Mouse (Mus musculus): ENCODE data around the gene Mcf2l.

The Mcf2l gene

DNA sequence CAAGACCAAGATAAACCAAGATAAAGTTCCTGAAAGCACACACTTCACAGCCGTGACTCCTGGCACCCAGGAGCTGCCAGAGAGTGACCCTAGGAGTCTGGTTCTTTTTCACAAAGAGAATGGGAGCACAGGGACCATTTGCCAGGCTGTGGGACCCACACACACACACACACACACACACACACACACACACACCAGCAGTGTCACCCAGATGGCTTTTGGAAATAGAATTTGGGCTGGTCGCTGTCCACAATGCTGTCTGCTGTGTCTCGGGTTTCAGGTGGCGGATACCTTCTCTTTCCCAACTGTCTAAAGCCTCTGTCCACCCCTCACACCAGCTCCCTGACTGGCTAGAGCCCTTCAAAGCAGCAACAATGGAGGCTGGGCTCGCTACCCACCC is 120.9 kb downstream of the Mcf2l start:
- no peak for DNase-seq (ENCODE audit: low spot score)

DNA sequence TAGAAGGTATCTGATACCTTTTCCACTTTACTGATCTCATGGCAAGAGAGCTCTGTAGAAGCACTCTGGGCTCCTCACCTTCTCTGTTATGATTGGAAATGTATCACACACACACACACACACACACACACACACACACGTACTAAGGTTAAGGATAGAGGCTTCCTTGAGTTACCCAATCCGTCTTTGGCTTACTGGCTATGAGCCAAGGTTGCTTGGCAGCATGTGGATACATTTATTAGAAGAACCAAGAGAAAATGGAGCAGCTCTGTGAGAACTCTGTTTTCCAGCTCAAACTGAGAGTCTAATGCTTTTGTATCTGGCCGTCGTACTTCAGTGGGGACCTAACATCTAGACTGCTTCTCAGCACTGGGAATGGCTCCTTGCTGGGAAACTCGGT is 121.9 kb downstream of the Mcf2l start:
- no peak for DNase-seq (ENCODE audit: low spot score)

DNA sequence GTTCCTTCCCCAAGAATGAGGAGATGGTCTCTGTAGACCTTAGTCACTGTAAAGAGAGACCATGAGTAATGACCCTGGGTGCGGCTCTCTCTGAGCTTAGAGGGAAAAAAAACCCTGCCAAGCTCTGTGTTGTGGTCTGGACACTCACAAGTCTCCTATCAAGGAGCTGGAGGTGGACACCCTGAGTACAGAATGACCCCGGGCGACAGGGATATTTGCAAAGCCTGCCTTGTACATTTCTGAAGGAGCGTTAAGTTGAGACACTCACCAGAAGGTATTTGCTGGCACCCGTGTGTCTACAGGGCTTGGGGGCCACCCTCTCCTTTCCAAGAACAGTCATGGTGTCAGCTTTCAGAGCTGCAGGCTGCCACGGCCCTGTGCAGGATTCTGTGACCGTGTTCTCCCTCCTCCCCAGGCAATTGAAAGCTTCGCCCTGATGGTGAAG is 123.2 kb downstream of the Mcf2l start:
- DNase-seq (ENCODE audit: low spot score), result no peak

DNA sequence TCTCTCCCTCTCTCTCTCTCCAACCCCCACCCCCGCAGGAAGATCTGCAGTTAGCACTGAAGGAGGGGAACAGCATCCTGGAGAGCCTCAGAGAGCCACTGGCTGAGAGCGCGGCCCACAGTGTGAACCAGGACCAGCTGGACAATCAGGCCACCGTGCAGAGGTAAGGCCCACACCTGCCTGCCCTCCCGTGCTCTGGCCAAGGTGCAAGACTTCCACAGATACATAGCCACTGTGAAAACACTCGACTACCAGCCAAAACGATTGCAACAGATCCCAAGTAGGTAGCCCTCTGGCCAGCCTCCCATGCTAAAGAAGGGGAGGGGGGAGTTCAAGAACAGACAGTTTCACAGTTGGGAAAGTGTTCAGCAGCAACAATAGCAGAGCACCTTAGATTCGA is 124.7 kb downstream of the Mcf2l start:
- no peak for DNase-seq (ENCODE audit: low spot score)

DNA sequence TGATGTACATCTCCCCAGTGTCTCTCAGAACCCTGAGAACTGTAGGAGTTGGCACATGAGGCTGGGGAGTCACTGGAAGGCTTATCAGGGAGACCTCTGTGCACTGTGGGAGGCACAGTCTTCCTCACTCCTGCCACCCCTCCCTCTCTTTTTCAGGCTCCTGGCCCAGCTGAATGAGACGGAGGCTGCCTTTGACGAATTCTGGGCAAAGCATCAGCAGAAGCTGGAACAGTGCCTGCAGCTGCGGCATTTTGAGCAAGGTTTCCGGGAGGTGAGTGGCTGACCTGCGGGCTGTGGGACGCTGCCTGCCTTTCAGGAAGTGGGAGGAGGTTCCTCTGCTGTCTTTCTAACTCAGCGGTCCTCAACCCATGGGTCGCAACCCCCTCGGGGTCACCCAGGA is 126.2 kb downstream of the Mcf2l start:
- DNase-seq (ENCODE audit: low spot score), result no peak

DNA sequence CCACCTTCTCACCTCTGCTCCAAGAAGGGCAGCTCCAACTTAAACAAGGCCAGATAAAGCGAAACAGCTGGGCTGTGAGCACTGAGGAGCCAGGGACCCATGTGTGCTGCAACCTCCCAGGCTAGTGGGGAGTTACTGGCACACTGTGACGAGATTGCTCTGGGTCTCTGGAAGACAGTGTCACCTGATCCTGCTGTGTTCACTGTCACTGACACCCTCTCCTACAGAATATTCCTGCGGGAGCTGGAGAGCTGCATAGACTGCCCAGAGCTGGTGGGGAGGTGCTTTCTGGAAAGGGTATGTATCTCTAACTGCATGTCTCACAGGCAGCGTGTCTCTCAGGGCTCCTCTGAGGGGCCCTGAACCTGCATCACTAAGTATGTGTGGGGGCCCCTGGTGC is 133.9 kb downstream of the Mcf2l start:
- DNase-seq (ENCODE audit: low spot score), result no peak

DNA sequence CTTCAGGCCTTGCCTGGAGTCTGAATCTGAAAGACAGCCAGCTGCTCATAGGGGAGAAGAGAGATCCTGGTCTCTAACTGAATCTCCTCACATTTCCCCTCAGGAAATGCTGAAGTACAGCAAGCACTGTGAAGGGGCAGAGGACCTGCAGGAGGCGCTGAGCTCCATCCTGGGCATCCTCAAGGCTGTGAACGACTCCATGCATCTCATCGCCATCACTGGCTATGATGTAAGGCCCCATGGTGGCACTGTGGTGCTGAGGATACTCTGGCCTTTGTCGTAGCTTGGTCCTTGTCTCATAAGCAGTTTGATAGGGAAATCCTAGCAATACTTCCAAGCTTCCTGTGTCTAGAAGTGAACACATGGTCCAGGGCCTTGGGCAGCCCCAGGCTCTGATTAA is 136.7 kb downstream of the Mcf2l start:
- DNase-seq (ENCODE audit: low spot score), result no peak

DNA sequence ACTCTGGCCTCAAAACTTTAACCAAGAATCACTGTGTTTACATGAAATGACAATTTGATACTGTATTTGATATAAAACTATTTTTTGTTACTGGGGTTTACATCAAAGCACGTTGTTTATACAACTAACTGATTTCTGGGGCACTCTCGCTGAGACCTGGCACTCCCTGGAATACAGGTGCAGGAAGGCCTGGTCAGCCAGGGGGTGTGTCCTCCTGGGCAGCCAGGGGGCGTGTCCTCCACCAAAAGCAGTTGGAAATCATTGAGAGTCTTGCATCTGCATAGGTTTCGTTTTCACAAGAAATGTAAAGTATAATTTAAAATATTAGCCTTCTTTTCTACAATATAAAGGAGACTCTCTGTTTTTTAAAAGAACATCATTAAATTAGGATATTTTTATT is 146.0 kb downstream of the Mcf2l start:
- no peak for DNase-seq (ENCODE audit: low spot score)

DNA sequence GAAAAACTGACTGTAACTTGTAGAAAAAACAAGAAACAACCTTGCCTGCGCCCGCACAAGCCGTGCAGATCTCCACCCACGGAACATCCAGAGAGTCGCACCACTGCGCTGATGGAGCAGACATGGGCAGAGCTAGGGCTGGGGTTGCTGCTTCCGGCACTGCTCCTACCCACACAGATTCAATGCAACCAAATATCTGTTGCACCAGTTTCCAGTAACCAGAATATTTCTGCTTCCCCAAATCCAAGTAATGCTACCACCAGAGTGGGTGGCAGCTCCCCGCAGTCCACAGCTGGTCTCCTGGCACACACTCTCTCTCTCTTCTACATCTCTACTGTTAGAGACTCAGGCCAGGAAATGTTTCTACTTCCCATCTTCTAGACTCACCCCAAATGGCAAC is 148.2 kb downstream of the Mcf2l start:
- no peak for DNase-seq (ENCODE audit: low spot score)

DNA sequence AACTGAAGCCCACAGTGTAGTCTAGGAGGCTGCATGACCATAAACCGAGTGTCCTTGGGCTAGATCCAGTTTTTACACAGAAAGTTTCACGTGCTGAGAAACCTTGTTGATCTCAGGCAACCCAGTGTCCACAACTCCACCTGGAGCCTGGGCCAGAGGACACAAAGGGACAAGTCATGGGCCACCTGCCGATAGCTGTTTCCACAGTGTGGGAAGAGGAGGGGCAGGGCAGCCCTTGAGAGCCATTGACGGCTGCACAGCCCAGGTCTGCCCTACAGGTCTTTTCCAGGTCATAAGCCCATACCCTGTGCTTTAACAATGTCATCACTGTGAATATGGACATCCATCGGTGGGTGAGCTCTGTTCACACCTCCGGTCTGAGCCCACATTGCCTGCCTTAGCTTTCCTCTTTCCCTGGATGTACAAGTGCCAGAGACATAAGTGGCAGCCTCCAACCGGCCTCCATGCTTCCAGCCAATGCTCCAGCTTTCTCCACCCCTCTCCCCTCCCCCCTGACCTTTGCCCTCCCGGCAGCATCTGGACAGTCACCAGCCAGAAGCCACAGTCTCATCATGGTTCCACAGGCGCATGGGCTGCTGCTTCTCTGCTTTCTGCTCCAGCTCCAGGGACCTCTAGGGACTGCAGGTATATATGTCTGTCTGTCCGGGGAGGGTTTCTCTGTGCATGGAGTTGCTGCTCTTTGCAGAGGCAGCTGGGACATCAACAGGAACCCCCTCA is 152.1 kb downstream of the Mcf2l start, which contains the start of gene F7:
Gene F7 (plus strand): TSS at position 548 of the 738 bp plus-strand sequence.
- peak; percentile 84 for DNase-seq (ENCODE audit: low spot score)

DNA sequence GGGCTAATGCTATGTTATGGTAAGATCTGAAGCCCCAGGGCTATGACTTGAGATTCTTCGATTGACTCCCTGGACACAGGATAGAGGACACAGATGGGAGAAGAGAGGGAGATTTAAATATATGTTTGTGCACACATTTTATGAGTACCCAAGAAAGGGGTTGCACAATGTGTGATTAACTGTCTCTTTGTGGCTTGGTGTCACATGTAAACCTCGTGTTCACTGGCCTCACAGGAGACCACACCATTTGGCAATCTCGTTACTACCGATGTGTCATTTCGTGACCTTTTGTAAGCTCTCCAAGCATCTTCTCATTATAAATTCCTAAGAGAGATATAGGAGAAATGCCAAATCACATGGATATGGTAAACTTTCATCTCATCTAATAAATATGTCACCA is 154.0 kb downstream of the Mcf2l start:
- no peak for DNase-seq (ENCODE audit: low spot score)

DNA sequence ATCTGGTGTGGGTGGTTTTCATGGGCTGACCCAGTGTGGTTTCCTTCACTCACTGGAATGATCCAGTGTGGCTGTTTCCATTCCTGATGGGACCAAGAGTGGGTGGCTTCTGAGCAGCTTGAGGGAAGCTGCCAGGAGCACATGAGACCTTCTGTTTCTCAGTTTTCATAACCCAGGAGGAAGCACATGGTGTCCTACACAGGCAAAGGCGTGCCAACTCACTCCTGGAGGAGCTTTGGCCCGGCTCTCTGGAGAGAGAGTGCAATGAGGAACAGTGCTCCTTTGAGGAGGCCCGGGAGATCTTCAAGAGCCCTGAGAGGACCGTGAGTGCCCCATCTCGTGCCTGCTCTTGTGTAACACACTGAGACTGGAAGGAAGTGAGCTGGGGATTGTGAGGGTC is 154.9 kb downstream of the Mcf2l start:
- DNase-seq (ENCODE audit: low spot score), result no peak

DNA sequence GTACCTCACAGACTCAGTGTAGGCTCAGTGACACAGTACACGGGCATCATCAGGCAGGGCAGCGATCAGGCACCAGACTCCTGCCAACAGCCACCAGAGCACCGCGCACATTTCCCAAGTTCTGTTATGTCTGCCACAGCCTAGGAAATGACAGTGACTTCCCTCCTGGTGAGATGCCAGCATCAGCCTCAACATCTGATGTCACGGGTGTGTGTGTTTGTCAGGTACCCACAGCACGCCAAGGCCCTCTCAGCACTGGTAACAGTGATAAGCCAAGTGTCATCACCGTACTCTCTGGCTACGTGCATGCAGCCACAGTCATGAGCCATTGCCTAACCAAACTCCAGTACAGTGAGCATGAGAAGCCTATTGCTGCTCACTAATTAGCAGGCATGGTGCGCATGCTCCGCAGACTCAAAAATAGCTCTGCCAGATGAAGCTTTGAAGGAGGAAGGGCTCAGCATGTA is 162.8 kb downstream of the Mcf2l start:
- no peak for DNase-seq (ENCODE audit: low spot score)

DNA sequence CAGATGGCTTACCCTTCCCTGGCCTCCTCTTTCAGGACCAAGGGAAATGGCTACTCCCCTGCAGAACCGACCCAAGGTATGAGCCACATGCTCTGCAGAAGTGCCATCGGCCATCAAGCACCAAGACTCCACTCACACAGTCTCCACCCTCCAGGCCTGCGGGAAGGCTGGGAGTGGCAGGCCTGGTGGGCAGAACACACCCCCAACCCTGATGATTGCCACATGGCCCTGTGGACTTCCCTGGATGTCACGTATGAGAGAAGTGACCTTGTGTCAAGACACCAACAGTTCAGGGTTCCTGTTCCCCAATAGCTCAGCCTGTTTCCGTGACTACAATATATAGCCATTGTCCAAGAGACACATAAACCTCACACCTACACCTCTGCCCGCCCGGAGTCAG is 163.4 kb downstream of the Mcf2l start, which contains the start of gene F10:
Gene F10 (plus strand): TSS at position 294 of the 400 bp plus-strand sequence.
- no peak for DNase-seq (ENCODE audit: low spot score)

DNA sequence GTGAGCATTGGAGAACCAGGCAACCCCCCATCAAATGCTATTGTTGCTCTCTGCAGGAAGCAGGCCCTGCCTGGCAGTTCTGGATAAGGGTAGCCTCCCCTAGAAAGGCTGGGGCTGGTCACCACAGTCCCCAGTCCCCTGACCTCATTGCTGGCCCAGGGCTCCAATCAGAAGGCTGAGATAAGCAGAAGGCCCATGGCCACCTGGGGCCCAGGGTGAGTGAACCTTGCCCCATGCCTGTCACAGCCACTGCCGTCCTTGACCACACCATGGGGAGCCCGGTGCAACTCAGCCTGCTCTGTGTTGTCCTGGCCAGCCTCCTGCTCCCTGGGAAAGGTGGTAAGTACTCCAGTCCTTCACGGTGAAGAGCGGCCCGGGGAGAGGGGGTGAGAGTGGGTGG is 164.0 kb downstream of the Mcf2l start:
- DNase-seq (ENCODE audit: low spot score), result peak; percentile 83

DNA sequence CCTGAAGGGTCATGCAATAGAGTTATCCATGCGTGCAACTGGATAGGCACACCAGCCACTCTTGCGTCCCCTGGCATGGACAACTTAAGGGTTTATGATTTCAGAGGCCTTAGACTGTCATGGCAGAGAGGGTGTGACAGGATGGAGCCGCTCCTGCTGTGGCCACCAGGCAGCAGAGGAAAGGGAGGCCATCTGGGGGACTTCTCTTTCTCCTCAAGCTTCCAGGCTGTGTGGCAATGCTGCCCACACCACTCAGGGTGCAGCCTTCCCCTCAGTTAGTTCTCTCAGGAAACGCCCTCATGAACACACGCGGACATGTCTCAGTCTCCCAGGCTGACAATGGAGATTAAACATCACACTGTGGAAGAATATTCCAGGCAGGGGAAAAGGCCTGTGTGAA is 165.4 kb downstream of the Mcf2l start:
- DNase-seq (ENCODE audit: low spot score), result no peak

DNA sequence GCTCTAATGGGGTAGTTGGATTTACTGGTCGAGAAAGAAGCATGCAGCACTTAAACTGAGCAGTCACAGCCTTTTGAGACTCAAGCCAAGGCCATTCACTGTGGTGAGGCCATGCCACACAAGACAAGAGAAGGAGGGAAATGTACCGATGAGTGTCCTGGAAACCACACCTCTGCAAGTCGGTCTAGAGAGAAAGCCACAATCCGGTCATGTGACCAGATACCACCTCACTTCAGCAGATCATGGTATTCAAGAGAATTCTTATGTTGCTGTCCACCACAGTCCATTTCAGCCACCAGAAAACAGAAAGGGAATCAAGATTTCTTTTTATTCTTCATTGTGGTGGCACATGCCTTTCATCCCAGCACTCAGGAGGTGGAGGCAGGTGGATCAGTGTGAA is 167.9 kb downstream of the Mcf2l start:
- no peak for DNase-seq (ENCODE audit: low spot score)

DNA sequence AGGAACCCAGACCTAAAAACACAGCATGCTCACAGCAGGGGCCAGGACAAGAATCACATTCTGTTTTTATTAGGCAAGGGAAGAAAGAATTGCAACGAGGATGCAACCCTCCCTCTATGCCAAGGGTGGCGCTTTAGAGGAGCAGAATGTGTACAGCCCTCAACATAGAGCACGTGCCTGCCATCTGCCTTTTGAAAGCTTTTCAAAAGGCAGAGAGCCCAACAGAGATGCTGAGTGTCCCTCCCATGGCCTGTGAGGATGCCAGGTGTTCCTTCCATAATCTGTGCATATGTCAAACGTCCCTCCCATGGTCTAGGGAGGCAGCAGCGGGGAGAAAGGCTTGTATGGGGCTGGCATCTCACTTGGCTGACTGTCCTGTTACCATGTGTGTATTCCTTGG is 174.0 kb downstream of the Mcf2l start:
- no peak for DNase-seq (ENCODE audit: low spot score)

DNA sequence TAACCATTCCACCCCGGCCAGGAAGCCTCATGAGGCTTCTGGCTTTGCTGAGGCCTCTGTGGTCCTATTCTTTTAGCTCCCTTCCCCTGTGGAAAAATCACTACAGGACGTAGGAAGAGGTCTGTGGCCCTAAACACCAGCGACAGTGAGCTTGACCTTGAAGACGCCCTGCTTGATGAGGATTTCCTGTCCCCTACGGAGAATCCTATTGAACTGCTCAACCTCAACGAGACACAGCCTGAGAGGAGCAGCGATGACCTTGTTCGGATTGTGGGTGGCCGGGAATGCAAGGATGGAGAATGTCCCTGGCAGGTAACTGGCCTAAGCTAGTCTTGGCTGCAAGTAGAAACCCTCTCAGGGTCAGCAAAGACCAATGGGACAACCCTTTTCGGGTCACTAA is 176.9 kb downstream of the Mcf2l start:
- DNase-seq (ENCODE audit: low spot score), result no peak

DNA sequence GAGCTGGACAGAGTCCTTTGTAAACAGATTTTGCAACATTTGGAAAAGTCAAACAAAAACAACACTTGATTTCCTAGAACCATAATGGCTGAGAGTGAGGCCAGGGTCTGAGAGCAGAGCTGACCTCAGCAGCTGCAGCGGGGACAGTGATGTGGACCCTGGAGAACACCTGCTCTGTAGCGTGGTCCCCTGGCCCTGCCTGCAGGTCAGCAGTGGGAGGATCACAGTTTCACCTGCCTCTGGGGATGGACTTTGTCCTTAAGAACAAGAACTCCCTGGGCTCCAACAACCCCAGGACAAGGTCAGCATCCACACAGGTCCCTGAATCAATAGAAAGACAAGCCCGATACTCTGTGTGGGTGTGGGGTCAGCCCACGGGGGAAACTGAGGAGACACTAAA is 183.7 kb downstream of the Mcf2l start:
- DNase-seq (ENCODE audit: low spot score), result peak; percentile 90

DNA sequence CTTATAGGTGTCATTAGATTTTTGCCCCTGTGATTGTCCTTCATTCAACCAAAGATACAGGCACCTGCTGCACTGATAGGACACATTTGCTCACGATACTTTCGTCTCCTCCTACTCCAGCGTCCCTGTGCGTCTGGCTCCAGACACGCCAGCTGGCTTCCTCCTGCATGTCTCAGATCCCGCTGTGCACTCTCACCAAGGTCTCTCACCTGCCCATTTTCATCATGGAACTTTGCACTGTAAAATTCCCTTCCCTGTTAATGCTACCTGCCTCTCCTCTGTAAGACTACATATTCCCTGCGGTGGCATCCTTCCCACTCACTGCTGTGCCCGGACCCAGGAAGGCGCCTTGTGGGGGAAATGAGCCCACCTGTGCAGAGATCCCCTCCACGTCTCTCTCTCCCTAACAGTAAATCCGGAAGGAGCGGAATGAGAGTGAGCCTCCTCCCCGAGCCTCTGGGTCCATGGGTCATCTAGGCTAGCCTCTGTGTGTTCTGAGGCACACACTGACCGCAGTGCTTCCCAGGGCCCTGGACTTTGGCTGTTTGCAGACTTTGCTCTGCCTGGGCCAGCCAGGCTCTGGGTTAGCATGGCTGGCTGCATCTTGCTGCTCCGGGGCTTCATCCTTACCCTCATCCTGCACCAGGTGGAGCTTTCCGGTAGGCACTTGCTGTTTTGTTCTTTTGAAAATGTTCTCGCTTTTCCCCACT is 187.0 kb downstream of the Mcf2l start, which contains the start of gene Proz:
Gene Proz (plus strand): TSS at position 474 of the 710 bp plus-strand sequence.
- peak; percentile 84 for DNase-seq (ENCODE audit: low spot score)

DNA sequence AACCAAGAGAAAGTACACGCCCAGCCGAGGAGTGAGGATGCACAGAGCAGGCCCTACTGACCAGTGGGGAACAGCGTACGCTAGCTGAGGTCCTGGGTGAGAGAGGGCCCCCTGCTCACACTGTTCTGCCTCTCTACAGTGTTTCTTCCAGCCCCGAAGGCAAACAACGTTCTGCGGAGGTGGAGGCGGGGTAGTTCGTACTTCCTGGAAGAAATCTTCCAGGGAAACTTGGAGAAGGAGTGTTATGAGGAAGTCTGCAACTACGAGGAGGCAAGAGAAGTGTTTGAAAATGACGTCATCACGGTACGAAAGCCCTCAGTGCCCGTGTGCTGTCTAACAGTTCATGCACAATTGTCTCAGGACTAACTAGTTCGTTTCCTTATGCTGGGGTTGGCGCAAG is 189.5 kb downstream of the Mcf2l start:
- DNase-seq (ENCODE audit: low spot score), result peak; percentile 42
